Mouse (Mus musculus) myocyte (in vitro differentiated cells): ENCODE data around the gene Mbd6. TPM values are rescaled to one million over a fixed set of nuclear protein-coding genes. Genes with fewer than 3 reads are reported as not detected.
"Not testable (repeated sequence)": the region's sequence is repeated elsewhere in the genome, so short reads cannot be mapped to it uniquely, and the experiment has no call there.

Experiments used
- H3K27me3 ChIP-seq: one replicate; pipeline ENCODE4 v1.6.1; 2011; ENCODE audit not compliant: control insufficient read depth, insufficient read depth, insufficient read length
- H3K36me3 ChIP-seq: one replicate; pipeline ENCODE4 v1.6.1; 2011; ENCODE audit not compliant: control insufficient read depth, insufficient read depth
- H3K4me2 ChIP-seq: one replicate; pipeline ENCODE4 v1.6.1; 2011; ENCODE audit warnings: low read depth, control low read depth
- H3K4me3 ChIP-seq: one replicate; pipeline ENCODE4 v1.5.1; 2011; ENCODE audit warnings: mild to moderate bottlenecking, control low read depth, moderate library complexity
- H3K79me2 ChIP-seq: one replicate; pipeline ENCODE4 v1.6.1; 2011; ENCODE audit not compliant: control insufficient read depth, insufficient read depth
- H3ac ChIP-seq: one replicate; pipeline ENCODE4 v1.6.1; 2011; ENCODE audit not compliant: control insufficient read depth, insufficient read length
- CEBPB ChIP-seq: IDR thresholded peaks from 2 replicates; pipeline ENCODE4 v1.6.1; 2011; ENCODE audit warnings: mild to moderate bottlenecking, moderate library complexity; ENCODE audit not compliant: poor library complexity, insufficient read depth, severe bottlenecking
- E2F4 ChIP-seq: IDR thresholded peaks from one replicate; pipeline ENCODE4 v1.6.1; 2011; ENCODE audit warnings: mild to moderate bottlenecking, control low read depth, moderate library complexity; ENCODE audit not compliant: insufficient read depth
- MAX ChIP-seq: IDR thresholded peaks from one replicate; pipeline ENCODE4 v1.6.1; 2011; ENCODE audit warnings: low read depth, mild to moderate bottlenecking, control low read depth
- MYOD1 ChIP-seq, 3 experiments: IDR thresholded peaks; one replicate each; pipeline ENCODE4 v1.6.1; 2011; ENCODE audit warnings: control low read depth in 2 of 3, low read depth in 2 of 3, mild to moderate bottlenecking in 2 of 3, moderate library complexity in 1 of 3; ENCODE audit not compliant: insufficient read length in 2 of 3, control insufficient read depth in 1 of 3
- MYOG ChIP-seq, 3 experiments: IDR thresholded peaks; one replicate each; pipeline ENCODE4 v1.6.1; 2011; ENCODE audit warnings: control low read depth in 2 of 3, low read depth in 2 of 3, mild to moderate bottlenecking in 2 of 3; ENCODE audit not compliant: insufficient read length in 2 of 3, control insufficient read depth in 1 of 3, insufficient read depth in 1 of 3
- POLR2A ChIP-seq: IDR thresholded peaks from one replicate; pipeline ENCODE4 v1.6.1; 2011; ENCODE audit warnings: low read depth, mild to moderate bottlenecking, control low read depth, moderate library complexity; ENCODE audit not compliant: insufficient read length
- POLR2AphosphoS2 ChIP-seq: IDR thresholded peaks from one replicate; pipeline ENCODE4 v1.6.1; 2011; ENCODE audit warnings: low read depth, control low read depth; ENCODE audit not compliant: insufficient read length
- REST ChIP-seq: IDR thresholded peaks from one replicate; pipeline ENCODE4 v1.6.1; 2011; ENCODE audit warnings: mild to moderate bottlenecking, control low read depth, moderate library complexity; ENCODE audit not compliant: insufficient read depth, insufficient read length
- SRF ChIP-seq: IDR thresholded peaks from one replicate; pipeline ENCODE4 v1.6.1; 2011; ENCODE audit warnings: low read depth; ENCODE audit not compliant: control insufficient read depth, insufficient read length
- TCF12 ChIP-seq: IDR thresholded peaks from one replicate; pipeline ENCODE4 v1.6.1; 2011; ENCODE audit warnings: mild to moderate bottlenecking, control low read depth; ENCODE audit not compliant: poor library complexity, insufficient read depth, severe bottlenecking
- TCF3 ChIP-seq: IDR thresholded peaks from one replicate; pipeline ENCODE4 v1.6.1; 2011; ENCODE audit warnings: low read depth, control low read depth; ENCODE audit not compliant: insufficient read length
- USF1 ChIP-seq: IDR thresholded peaks from one replicate; pipeline ENCODE4 v1.6.1; 2011; ENCODE audit warnings: low read depth, mild to moderate bottlenecking, control low read depth, moderate library complexity
- polyA plus RNA-seq: library from polyadenylated mRNA; unstranded; fragments of >200 nt; fragmentation: generic; extraction: Trizol; gene quantifications from one replicate; pipeline ENCODE4 v1.2.1, GENCODE M21; 2012; ENCODE audit warnings: missing spikeins

Gene Mbd6
- polyA plus RNA-seq, 1 experiment: 24.7 TPM

DNA sequence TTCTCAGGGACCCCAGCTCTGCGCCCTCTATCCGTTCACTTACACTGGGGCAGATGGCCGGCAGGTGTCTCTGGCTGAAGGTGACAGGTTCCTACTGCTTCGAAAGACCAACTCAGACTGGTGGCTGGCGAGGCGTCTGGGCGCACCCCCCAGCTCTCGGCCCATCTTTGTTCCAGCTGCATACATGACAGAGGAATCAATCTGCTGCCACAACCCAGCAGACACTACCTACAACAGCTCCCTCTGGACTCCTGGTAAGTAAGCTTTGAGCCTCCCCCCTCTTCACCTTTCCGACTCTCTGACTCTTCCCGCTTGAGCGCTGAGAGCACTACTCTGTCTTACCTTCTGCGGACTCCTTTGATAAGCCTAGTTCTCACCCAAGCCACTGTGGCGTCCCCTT lies 33.4 kb upstream of the Mbd6 start:
- Histone ChIP-seq H3K4me2 (no peak overlapping the region), H3ac (no peak overlapping the region), H3K36me3 (no peaks in the 10 kb centered on the region), H3K27me3 (peaks cover 33% of the 10 kb centered on the region), H3K4me3 (no peak overlapping the region), H3K79me2 (no peaks in the 10 kb centered on the region)
- no peak for TF ChIP-seq POLR2A
- no peak for TF ChIP-seq SRF
- TF ChIP-seq CEBPB: no peak
- TF ChIP-seq TCF12: no peak
- TF ChIP-seq MYOD1 (IDR thresholded peaks at IDR 0.05; ENCODE audit: control insufficient read depth in 1 of 3, insufficient read length in 2 of 3, low read depth in 2 of 3): no peak
- TF ChIP-seq POLR2AphosphoS2: no peak
- TF ChIP-seq TCF3: no peak
- no peak for TF ChIP-seq REST
- no peak for TF ChIP-seq E2F4
- TF ChIP-seq MYOG (IDR thresholded peaks at IDR 0.05; ENCODE audit: control insufficient read depth in 1 of 3, insufficient read depth in 1 of 3, insufficient read length in 2 of 3, low read depth in 2 of 3): no peak
- TF ChIP-seq USF1: no peak
- no peak for TF ChIP-seq MAX

DNA sequence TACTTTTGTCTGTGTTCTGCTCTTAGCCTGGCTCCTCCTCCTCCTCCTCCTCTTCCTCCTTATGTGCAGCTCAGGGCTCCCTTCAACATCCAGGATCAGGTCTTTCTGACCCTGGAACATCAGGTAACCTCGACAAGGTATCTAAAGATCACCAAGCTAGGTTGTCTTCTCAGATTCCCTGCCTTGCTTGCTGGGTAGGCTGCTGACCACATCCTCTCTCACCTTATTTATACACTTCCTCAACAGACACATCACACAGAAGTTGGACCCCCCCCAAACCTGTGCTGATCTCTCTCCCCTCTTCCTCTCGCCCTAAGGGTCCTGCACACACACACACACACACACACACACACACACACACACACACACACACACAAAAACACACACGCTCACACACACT lies 32.8 kb upstream of the Mbd6 start, which contains the start of gene Arhgap9:
TSS of gene Arhgap9 (plus strand) at position 344 of the 400 bp plus-strand sequence.
- Histone ChIP-seq H3K36me3 (no peaks in the 10 kb centered on the region), H3ac (no peak within 1 kb of the TSS), H3K79me2 (no peaks in the 10 kb centered on the region), H3K4me2 (no peak within 1 kb of the TSS), H3K27me3 (peaks cover 29% of the 10 kb centered on the region), H3K4me3 (no peak within 1 kb of the TSS)
- TF ChIP-seq E2F4: no peak
- TF ChIP-seq CEBPB: no peak
- no peak for TF ChIP-seq MYOG (IDR thresholded peaks at IDR 0.05; ENCODE audit: control insufficient read depth in 1 of 3, insufficient read depth in 1 of 3, insufficient read length in 2 of 3, low read depth in 2 of 3)
- TF ChIP-seq MYOD1 (IDR thresholded peaks at IDR 0.05; ENCODE audit: control insufficient read depth in 1 of 3, insufficient read length in 2 of 3, low read depth in 2 of 3): no peak
- TF ChIP-seq POLR2AphosphoS2: no peak
- no peak for TF ChIP-seq POLR2A
- no peak for TF ChIP-seq USF1
- no peak for TF ChIP-seq SRF
- no peak for TF ChIP-seq REST
- no peak for TF ChIP-seq TCF12
- no peak for TF ChIP-seq MAX
- TF ChIP-seq TCF3: no peak

DNA sequence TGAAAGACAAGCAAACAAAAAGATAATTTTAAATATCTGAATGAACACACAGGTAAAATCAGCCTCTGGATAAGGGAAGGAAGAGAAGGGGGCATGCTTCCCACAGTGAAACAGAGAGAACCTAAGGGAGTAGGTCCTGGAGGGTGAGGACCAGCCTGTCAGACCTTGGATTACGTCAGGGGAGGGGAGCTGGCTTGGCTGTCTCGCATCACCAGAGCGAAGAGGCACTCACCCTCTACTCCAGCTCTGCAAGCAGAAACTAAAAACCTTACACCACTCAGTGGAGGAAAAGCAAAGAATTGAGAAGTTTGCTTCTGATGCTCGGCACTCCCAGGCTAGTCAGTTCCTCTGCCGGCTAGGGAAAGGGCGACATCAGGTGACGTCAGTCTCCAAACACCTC lies 31.2 kb upstream of the Mbd6 start:
- Histone ChIP-seq H3K36me3 (no peaks in the 10 kb centered on the region), H3K79me2 (no peaks in the 10 kb centered on the region), H3ac (no peak overlapping the region), H3K27me3 (peaks cover 20% of the 10 kb centered on the region), H3K4me2 (no peak overlapping the region), H3K4me3 (no peak overlapping the region)
- no peak for TF ChIP-seq TCF3
- no peak for TF ChIP-seq E2F4
- no peak for TF ChIP-seq MYOD1 (IDR thresholded peaks at IDR 0.05; ENCODE audit: control insufficient read depth in 1 of 3, insufficient read length in 2 of 3, low read depth in 2 of 3)
- TF ChIP-seq TCF12: no peak
- no peak for TF ChIP-seq POLR2A
- TF ChIP-seq MYOG (IDR thresholded peaks at IDR 0.05; ENCODE audit: control insufficient read depth in 1 of 3, insufficient read depth in 1 of 3, insufficient read length in 2 of 3, low read depth in 2 of 3): no peak

DNA sequence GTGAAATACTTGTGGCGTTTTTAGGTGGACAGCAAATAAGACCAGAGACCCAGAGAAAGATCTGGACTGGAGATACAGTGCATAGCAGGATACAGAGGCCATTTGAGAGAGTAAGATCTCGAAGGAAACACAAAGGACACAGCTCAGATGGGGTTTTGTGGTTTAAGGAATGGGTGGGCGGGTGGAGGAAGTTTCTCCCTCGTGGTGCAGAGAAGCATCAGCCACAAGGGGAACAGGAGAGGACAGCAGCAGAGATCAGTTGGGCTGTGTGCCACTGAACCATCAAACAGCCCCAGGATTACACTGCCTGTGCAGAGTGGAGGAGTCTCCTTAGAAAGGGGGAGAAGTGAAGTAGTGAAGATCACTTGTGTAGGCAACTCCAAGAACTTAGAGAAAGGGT lies 29.2 kb upstream of the Mbd6 start:
- no peaks in the 10 kb centered on the region for H3K79me2 ChIP-seq
- no peak overlapping the region for H3K4me3 ChIP-seq
- H3ac ChIP-seq: no peak overlapping the region
- peaks cover 19% of the 10 kb centered on the region for H3K27me3 ChIP-seq
- H3K36me3 ChIP-seq: no peaks in the 10 kb centered on the region
- H3K4me2 ChIP-seq: no peak overlapping the region
- TF ChIP-seq POLR2AphosphoS2: no peak

DNA sequence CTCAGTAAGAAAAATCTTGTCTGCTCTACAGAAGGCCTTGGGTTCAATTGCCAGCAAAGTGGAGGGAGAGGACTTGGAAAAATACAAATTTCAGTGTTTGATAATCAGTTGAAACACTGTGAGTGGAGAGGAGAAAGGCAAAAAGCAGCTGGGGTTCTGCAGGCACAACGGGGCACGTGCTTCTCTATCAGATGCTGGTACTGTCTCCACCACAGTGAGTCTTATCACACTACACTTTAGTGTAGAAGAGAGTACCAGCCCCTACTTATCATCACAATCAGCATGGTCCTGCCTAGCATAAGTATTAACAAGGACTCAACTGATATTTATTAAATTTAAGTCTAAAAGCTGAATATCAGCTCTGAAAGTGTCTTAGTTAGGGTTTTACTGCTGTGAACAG lies 28.5 kb upstream of the Mbd6 start:
- Histone ChIP-seq H3K36me3 (no peaks in the 10 kb centered on the region), H3K79me2 (no peaks in the 10 kb centered on the region), H3K4me2 (no peak overlapping the region), H3ac (no peak overlapping the region), H3K4me3 (no peak overlapping the region), H3K27me3 (peaks cover 11% of the 10 kb centered on the region)
- no peak for TF ChIP-seq MAX
- no peak for TF ChIP-seq TCF12
- TF ChIP-seq USF1: no peak
- no peak for TF ChIP-seq POLR2A
- TF ChIP-seq POLR2AphosphoS2: no peak
- no peak for TF ChIP-seq TCF3
- no peak for TF ChIP-seq REST
- TF ChIP-seq SRF: no peak
- no peak for TF ChIP-seq CEBPB
- no peak for TF ChIP-seq E2F4
- no peak for TF ChIP-seq MYOG (IDR thresholded peaks at IDR 0.05; ENCODE audit: control insufficient read depth in 1 of 3, insufficient read depth in 1 of 3, insufficient read length in 2 of 3, low read depth in 2 of 3)
- no peak for TF ChIP-seq MYOD1 (IDR thresholded peaks at IDR 0.05; ENCODE audit: control insufficient read depth in 1 of 3, insufficient read length in 2 of 3, low read depth in 2 of 3)

DNA sequence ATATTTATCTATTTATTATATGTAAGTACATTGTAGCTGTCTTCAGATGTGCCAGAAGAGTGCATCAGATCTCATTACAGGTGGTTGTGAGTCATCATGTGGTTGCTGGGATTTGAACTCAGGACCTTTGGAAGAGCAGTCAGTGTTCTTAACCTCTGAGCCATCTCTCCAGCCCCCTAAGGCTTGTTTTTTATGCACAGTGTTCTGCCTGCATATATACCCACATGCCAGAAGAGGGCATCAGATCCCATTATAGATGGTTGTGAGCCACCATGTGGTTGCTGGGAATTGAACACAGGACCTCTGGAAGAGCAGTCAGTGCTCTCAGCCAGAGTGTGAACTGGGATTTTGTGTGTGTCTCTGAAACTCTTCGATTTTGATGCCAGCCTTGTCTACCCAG lies 26.1 kb upstream of the Mbd6 start:
- H3K79me2 ChIP-seq: peaks cover 14% of the 10 kb centered on the region
- H3K27me3 ChIP-seq, H3K36me3 ChIP-seq, H3K4me2 ChIP-seq, H3ac ChIP-seq, H3K4me3 ChIP-seq: not testable (repeated sequence)

DNA sequence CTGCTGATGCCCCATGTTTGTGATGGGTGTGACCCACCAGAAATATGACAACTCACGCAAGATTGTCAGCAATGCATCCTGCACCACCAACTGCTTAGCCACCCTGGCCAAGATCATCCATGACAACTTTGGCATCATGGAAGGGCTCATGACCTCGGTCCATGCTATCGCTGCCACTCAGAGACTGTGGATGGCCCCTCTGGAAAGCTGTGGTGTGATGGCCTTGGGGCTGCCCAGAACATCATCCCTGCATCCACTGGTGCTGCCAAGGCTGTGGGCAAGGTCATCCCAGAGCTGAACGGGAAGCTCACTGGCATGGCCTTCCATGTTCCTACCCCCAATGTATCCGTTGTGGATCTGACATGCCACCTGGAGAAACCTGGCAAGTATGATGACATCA lies 24.7 kb upstream of the Mbd6 start:
- not testable (repeated sequence) for H3ac ChIP-seq, H3K27me3 ChIP-seq, H3K4me2 ChIP-seq, H3K4me3 ChIP-seq
- peaks cover 13% of the 10 kb centered on the region for H3K36me3 ChIP-seq
- H3K79me2 ChIP-seq: peaks cover 23% of the 10 kb centered on the region
